Mouse (Mus musculus): ENCODE results near the gene Clvs2. TPM values are rescaled to one million over a fixed set of nuclear protein-coding genes. Genes with fewer than 3 reads are reported as not detected.

Gene Clvs2
- polyA plus RNA-seq, 1 experiment from 2014 or later = 0.07 TPM

Other genes starting within 250 kb of the Clvs2 start
- gene Sult3a2, start 161.9 kb upstream of the Clvs2 start, polyA plus RNA-seq (2015; fragmentation: Nextera tagmentation; extraction: Ambion mirVana) = not detected in 2 replicates
- not detected in 2 replicates for gene Sult3a1, start 233.0 kb upstream of the Clvs2 start, polyA plus RNA-seq (2015; fragmentation: Nextera tagmentation; extraction: Ambion mirVana)